Mouse (Mus musculus) E14TG2a.4 (cell line): ENCODE data around the gene Kif21a.

ENCODE experiments used
- CTCF ChIP-seq: conservative IDR thresholded peaks from 2 replicates; pipeline ENCODE4 v1.5.1; 2014; ENCODE audit warnings: low read length
- NANOG ChIP-seq: IDR thresholded peaks from 2 replicates; pipeline ENCODE4 v1.6.1; 2014; ENCODE audit warnings: borderline replicate concordance, low read length, mixed read lengths

GRCm38 (mm10) chr15:91064310-91064826 is 14.6 kb upstream of the Kif21a start:
- TF ChIP-seq CTCF (no peak), NANOG (no peak)
